Mouse (Mus musculus) forebrain, embryonic 11.5 days (tissue): Measurements from ENCODE around the gene Arfgap3. TPM values are rescaled to one million over a fixed set of nuclear protein-coding genes. Genes with fewer than 3 reads are reported as not detected.

Experiments
- ATAC-seq: fragments of 200-750 bp; cut with Nextera tagmentation; replicated peaks from 2 replicates; pipeline ENCODE4 v1.8.0; 2017; ENCODE audit warnings: moderate TSS enrichment; ENCODE audit not compliant: low FRiP score
- DNase-seq: peaks from one replicate; pipeline ENCODE4 v3.0.0-alpha.2; 2017; ENCODE audit warnings: low spot score
- H3K27ac ChIP-seq: fragments of 300-500 bp; sonication (generic); 2 replicates; pipeline ENCODE4 v1.5.1; 2014; ENCODE audit warnings: low read depth, low read length
- H3K27me3 ChIP-seq: fragments of 300-500 bp; sonication (generic); 2 replicates; pipeline ENCODE4 v1.6.1; 2014; ENCODE audit warnings: mild to moderate bottlenecking, low read length, mixed read lengths; ENCODE audit not compliant: control insufficient read depth, insufficient read depth
- H3K36me3 ChIP-seq: fragments of 300-500 bp; sonication (generic); 2 replicates; pipeline ENCODE4 v1.6.1; 2014; ENCODE audit warnings: mild to moderate bottlenecking, low read length, moderate library complexity, mixed read lengths; ENCODE audit not compliant: control insufficient read depth, insufficient read depth
- H3K4me1 ChIP-seq: fragments of 300-500 bp; sonication (generic); replicated peaks from 2 replicates; pipeline ENCODE4 v1.6.1; 2014; ENCODE audit warnings: low read length, mixed read lengths; ENCODE audit not compliant: control insufficient read depth, insufficient read depth
- H3K4me2 ChIP-seq: fragments of 300-500 bp; sonication (generic); 2 replicates; pipeline ENCODE4 v1.6.1; 2014; ENCODE audit warnings: low read depth, mild to moderate bottlenecking, low read length, moderate library complexity, mixed read lengths; ENCODE audit not compliant: severe bottlenecking
- H3K4me3 ChIP-seq: fragments of 300-500 bp; sonication (generic); 2 replicates; pipeline ENCODE4 v1.5.1; 2014; ENCODE audit warnings: low read depth, low read length
- H3K9ac ChIP-seq: fragments of 300-500 bp; sonication (generic); 2 replicates; pipeline ENCODE4 v1.6.1; 2014; ENCODE audit warnings: low read length
- H3K9me3 ChIP-seq: fragments of 300-500 bp; sonication (generic); 2 replicates; pipeline ENCODE4 v1.6.1; 2016; ENCODE audit warnings: low read length, mixed read lengths; ENCODE audit not compliant: control insufficient read depth
- WGBS: fragments of 180-500 bp; shearing (Covaris S2); extraction: QIAGEN DNeasy Blood & Tissue Kit; methylation state at CpG from one replicate; pipeline ENCODE4 v1.1.7; 2014; 5-methylcytosine and 5-hydroxymethylcytosine counted together
- polyA plus RNA-seq: library from polyadenylated mRNA; unstranded; fragments of >200 nt; fragmentation: Nextera tagmentation; extraction: Ambion mirVana; gene quantifications from 2 replicates; pipeline ENCODE4 v1.2.1, GENCODE M21; 2014

The Arfgap3 gene
- polyA plus RNA-seq, 1 experiment from 2014 or later, result 35.0 TPM

DNA sequence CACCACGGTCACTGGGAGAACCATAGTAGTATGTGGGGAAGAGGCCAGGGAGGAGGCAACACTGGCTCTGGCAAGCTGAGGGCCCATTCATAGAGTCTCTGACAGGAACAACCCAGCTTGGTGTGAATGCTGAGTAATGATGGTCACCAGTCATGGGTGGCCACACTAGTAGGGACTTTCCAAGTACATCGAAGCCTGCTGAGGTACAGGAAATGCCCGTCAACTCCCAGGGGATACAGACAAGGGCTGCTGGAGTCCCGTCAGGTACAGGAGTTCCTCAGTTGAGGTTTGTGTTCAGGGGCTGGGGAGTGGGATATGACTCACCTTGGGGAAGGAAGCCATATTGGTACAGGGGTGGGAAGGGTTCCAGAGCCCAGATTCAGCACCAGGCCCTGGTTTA is 54.0 kb downstream of the Arfgap3 start:
- Histone ChIP-seq H3K4me1 (peaks cover 3% of the 10 kb centered on the region; the same call in 1 of the 2 replicates), H3K9ac (no peak overlapping the region), H3K4me2 (no peak overlapping the region), H3K36me3 (no peaks in the 10 kb centered on the region), H3K9me3 (no peaks in the 10 kb centered on the region), H3K27me3 (no peaks in the 10 kb centered on the region), H3K27ac (no peak overlapping the region), H3K4me3 (no peak overlapping the region)
- WGBS, result 88% methylated on average over 4 of the region's 4 CpGs
- no peak for ATAC-seq
- no peak for DNase-seq

GRCm38 (mm10) chr15:83294954-83295353 is 55.1 kb downstream of the Arfgap3 start:
- no peaks in the 10 kb centered on the region for H3K36me3 ChIP-seq
- no peaks in the 10 kb centered on the region for H3K27me3 ChIP-seq
- H3K27ac ChIP-seq, result no peak overlapping the region
- H3K9me3 ChIP-seq, result no peaks in the 10 kb centered on the region
- H3K4me3 ChIP-seq, result no peak overlapping the region
- no peak overlapping the region for H3K9ac ChIP-seq
- peaks cover 3% of the 10 kb centered on the region; the same call in 1 of the 2 replicates for H3K4me1 ChIP-seq
- WGBS, result 86% methylated on average over 3 of the region's 3 CpGs
- no peak for DNase-seq
- no peak for ATAC-seq
- H3K4me2 ChIP-seq, result no peak overlapping the region

GRCm38 (mm10) chr15:83293706-83294645 is 56.1 kb downstream of the Arfgap3 start:
- H3K4me2 ChIP-seq, result no peak overlapping the region
- no peak for ATAC-seq
- no peak overlapping the region for H3K27ac ChIP-seq
- peaks cover 3% of the 10 kb centered on the region; the same call in 1 of the 2 replicates for H3K4me1 ChIP-seq
- DNase-seq, result no peak
- no peaks in the 10 kb centered on the region for H3K36me3 ChIP-seq
- 87% methylated on average over 8 of the region's 8 CpGs for WGBS
- no peaks in the 10 kb centered on the region for H3K27me3 ChIP-seq
- no peaks in the 10 kb centered on the region for H3K9me3 ChIP-seq
- H3K4me3 ChIP-seq, result no peak overlapping the region
- no peak overlapping the region for H3K9ac ChIP-seq

DNA sequence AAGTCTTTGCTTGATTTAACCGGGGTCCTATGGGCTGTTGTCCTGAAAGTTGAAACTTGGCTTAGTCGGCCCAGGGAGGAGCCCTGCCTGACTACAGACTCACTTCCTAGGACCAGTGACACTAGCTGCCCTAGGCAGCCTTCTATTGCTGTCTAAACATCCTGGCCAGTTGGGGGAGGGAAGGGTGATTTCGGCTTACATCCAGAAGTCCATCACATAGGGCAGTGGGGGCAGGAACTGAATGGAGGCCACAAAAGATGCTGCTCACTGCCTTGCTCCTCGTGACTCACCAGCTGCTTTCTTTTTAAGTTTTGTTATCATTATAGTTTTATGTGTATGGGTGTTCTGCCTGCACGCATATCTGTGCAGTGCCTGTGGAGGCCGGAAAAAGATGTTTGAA is 56.9 kb downstream of the Arfgap3 start:
- no peak overlapping the region for H3K4me2 ChIP-seq
- no peak for ATAC-seq
- H3K36me3 ChIP-seq, result no peaks in the 10 kb centered on the region
- no peak for DNase-seq
- H3K27me3 ChIP-seq, result no peaks in the 10 kb centered on the region
- H3K4me3 ChIP-seq, result no peak overlapping the region
- peaks cover 3% of the 10 kb centered on the region; the same call in 1 of the 2 replicates for H3K4me1 ChIP-seq
- no peak overlapping the region for H3K27ac ChIP-seq
- WGBS, result 80% methylated on average over 6 of the region's 6 CpGs
- no peak overlapping the region for H3K9ac ChIP-seq
- H3K9me3 ChIP-seq, result no peaks in the 10 kb centered on the region

GRCm38 (mm10) chr15:83292261-83293056 is 57.6 kb downstream of the Arfgap3 start:
- H3K27ac ChIP-seq, result no peak overlapping the region

GRCm38 (mm10) chr15:83290899-83291298 is 59.1 kb downstream of the Arfgap3 start:
- DNase-seq (no peak), ATAC-seq (no peak)
- no peak overlapping the region for H3K27ac ChIP-seq
- no peak overlapping the region for H3K4me3 ChIP-seq
- no peaks in the 10 kb centered on the region for H3K4me1 ChIP-seq
- 75% methylated on average over 2 of the region's 2 CpGs for WGBS
- no peaks in the 10 kb centered on the region for H3K27me3 ChIP-seq
- no peak overlapping the region for H3K4me2 ChIP-seq
- H3K9ac ChIP-seq, result no peak overlapping the region
- no peaks in the 10 kb centered on the region for H3K36me3 ChIP-seq
- H3K9me3 ChIP-seq, result no peaks in the 10 kb centered on the region

More at GRCm38 (mm10) chr15:83292261-83293056, 57.6 kb downstream of the Arfgap3 start:
- no peak for ATAC-seq
- H3K9me3 ChIP-seq, result no peaks in the 10 kb centered on the region
- no peak overlapping the region for H3K4me3 ChIP-seq
- H3K4me1 ChIP-seq, result peaks cover 3% of the 10 kb centered on the region; the same call in 1 of the 2 replicates
- no peaks in the 10 kb centered on the region for H3K27me3 ChIP-seq
- 87% methylated on average over 13 of the region's 13 CpGs for WGBS
- H3K9ac ChIP-seq, result no peak overlapping the region
- H3K4me2 ChIP-seq, result no peak overlapping the region
- no peak for DNase-seq
- H3K36me3 ChIP-seq, result no peaks in the 10 kb centered on the region

DNA sequence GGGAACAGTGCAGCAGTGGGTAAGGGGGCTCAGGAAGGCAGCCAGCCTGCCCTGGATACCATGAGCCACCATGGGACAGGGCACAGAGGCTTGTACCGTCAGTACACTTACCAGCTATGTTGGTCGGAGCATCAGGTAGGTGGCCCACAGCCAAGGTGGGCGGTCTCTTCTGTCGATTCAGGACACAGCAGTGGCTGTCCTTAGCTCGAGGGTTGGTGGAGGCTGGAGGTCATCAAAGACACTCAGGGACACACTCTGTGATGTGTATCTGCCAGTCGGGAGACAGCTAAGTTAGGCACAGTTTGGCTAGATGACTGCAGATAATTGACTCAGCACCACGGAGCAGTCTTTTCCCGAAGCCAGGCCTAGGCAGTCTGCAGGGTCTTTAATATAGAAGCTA is 65.2 kb downstream of the Arfgap3 start:
- Histone ChIP-seq H3K9me3 (no peaks in the 10 kb centered on the region), H3K36me3 (no peaks in the 10 kb centered on the region), H3K4me3 (no peak overlapping the region), H3K4me1 (no peaks in the 10 kb centered on the region), H3K4me2 (no peak overlapping the region), H3K9ac (no peak overlapping the region), H3K27me3 (no peaks in the 10 kb centered on the region), H3K27ac (no peak overlapping the region)
- ATAC-seq (no peak), DNase-seq (no peak)
- 90% methylated on average over 8 of the region's 8 CpGs for WGBS

GRCm38 (mm10) chr15:83282397-83282796 is 67.7 kb downstream of the Arfgap3 start:
- no peak overlapping the region for H3K27ac ChIP-seq
- ATAC-seq (no peak), DNase-seq (no peak)
- H3K4me3 ChIP-seq, result no peak overlapping the region
- no peak overlapping the region for H3K9ac ChIP-seq
- no peak overlapping the region for H3K4me2 ChIP-seq
- no peaks in the 10 kb centered on the region for H3K27me3 ChIP-seq
- WGBS, result 71% methylated on average over 5 of the region's 5 CpGs
- no peaks in the 10 kb centered on the region for H3K4me1 ChIP-seq
- H3K9me3 ChIP-seq, result no peaks in the 10 kb centered on the region
- H3K36me3 ChIP-seq, result no peaks in the 10 kb centered on the region
